Mouse (Mus musculus) gastrocnemius, postnatal 14 days (tissue): ENCODE data around the gene S100a1. TPM values are rescaled to one million over a fixed set of nuclear protein-coding genes. Genes with fewer than 3 reads are reported as not detected.

Source experiments
- DNase-seq: peaks from one replicate; pipeline ENCODE4 v3.0.0; 2021; ENCODE audit warnings: mixed read lengths
- intact Hi-C: fragments of 180-260 bp; cut with DNase I; formaldehyde crosslinking; loops from one replicate; pipeline ENCODE4 v1.15.1; 2025; ENCODE audit warnings: low total_unique reads
- long read RNA-seq, 2 experiments: library from polyadenylated mRNA; stranded (forward); transcript quantifications; one replicate each; pipeline ENCODE4 v2.0.0; 2021
- total RNA-seq, 2 experiments: library from RNA; stranded (reverse); gene quantifications; 2 replicates each; pipeline ENCODE4 v1.2.3; 2021

The S100a1 gene
- total RNA-seq = 10 to 100 TPM; 53.1 to 61.0 TPM
- long read RNA-seq, experiment 1, transcript S100a1-201 (3 exons, 677 nt) = major isoform, 60 of 62 reads
- long read RNA-seq, experiment 1, partial matches to known transcripts = 2 of 62 reads
- long read RNA-seq, experiment 1, other reads (novel, unspliced or antisense) = 0 of 62 reads
- long read RNA-seq, experiment 2, transcript S100a1-201 (3 exons, 677 nt) = major isoform, 101 of 107 reads
- long read RNA-seq, experiment 2, partial matches to known transcripts = 4 of 107 reads
- long read RNA-seq, experiment 2, other reads (novel, unspliced or antisense) = 1 of 107 reads

GRCm38 (mm10) chr3:90513796-90514590, at the start of gene S100a1, which contains the start of gene S100a13:
Gene S100a1 (minus strand): TSS chr3:90514392.
Gene S100a13 (plus strand): TSS chr3:90514435.
- intact Hi-C loops = no loop called here
- DNase-seq = peak; percentile 68

GRCm38 (mm10) chr3:90560008-90560628, 45.9 kb upstream of the S100a1 start, which contains the start of gene S100a3:
Gene S100a3 (plus strand): TSS chr3:90560578.
- DNase-seq = no peak
- intact Hi-C loops = no loop called here

GRCm38 (mm10) chr3:90555954-90556353, 41.8 kb upstream of the S100a1 start:
- intact Hi-C loops = no loop called here
- peak; percentile 56 for DNase-seq

- intact Hi-C loops = no loop called here
- DNase-seq = no peak
Observed at GRCm38 (mm10) chr3:90552231-90552630, 38.0 kb upstream of the S100a1 start.

- DNase-seq = no peak
- intact Hi-C loops = no loop called here
Observed at GRCm38 (mm10) chr3:90550421-90550790, 36.2 kb upstream of the S100a1 start.

- DNase-seq = no peak
- intact Hi-C loops = no loop called here
Observed at GRCm38 (mm10) chr3:90549676-90550420, 35.7 kb upstream of the S100a1 start.

- no peak for DNase-seq
- intact Hi-C loops = no loop called here
Observed at GRCm38 (mm10) chr3:90540904-90541303, 26.7 kb upstream of the S100a1 start.

GRCm38 (mm10) chr3:90537905-90538296, 23.7 kb upstream of the S100a1 start:
- intact Hi-C loops = no loop called here
- DNase-seq = no peak

- DNase-seq = peak; percentile 89
- intact Hi-C loops = no loop called here
Observed at GRCm38 (mm10) chr3:90537141-90537904, 23.1 kb upstream of the S100a1 start, which contains the start of gene S100a16. Gene S100a16 (plus strand): TSS chr3:90537254.

GRCm38 (mm10) chr3:90535446-90535845, 21.3 kb upstream of the S100a1 start:
- intact Hi-C loops = no loop called here

GRCm38 (mm10) chr3:90531713-90532112, 17.5 kb upstream of the S100a1 start:
- intact Hi-C loops = no loop called here
- DNase-seq = no peak

More at GRCm38 (mm10) chr3:90535446-90535845, 21.3 kb upstream of the S100a1 start:
- DNase-seq = no peak

- intact Hi-C loops = loop anchor here (5.0 kb wide), 2 partner anchors 55 to 90 kb away; no protein-coding TSS in a partner anchor
- DNase-seq = no peak
Observed at GRCm38 (mm10) chr3:90527291-90527873, 13.2 kb upstream of the S100a1 start.

GRCm38 (mm10) chr3:90526580-90526979, 12.4 kb upstream of the S100a1 start, which contains the start of gene S100a14:
Gene S100a14 (plus strand): TSS chr3:90526856.
- peak; percentile 32 for DNase-seq
- intact Hi-C loops = loop anchor here (5.0 kb wide), 2 partner anchors 56 to 91 kb away; no protein-coding TSS in a partner anchor

- no peak for DNase-seq
- intact Hi-C loops = loop anchor here (5.0 kb wide), 2 partner anchors 56 to 91 kb away; no protein-coding TSS in a partner anchor
Observed at GRCm38 (mm10) chr3:90526076-90526475, 11.9 kb upstream of the S100a1 start.

GRCm38 (mm10) chr3:90525421-90525820, 11.2 kb upstream of the S100a1 start:
- peak; percentile 62 for DNase-seq
- intact Hi-C loops = loop anchor here (5.0 kb wide), 2 partner anchors 57 to 92 kb away; no protein-coding TSS in a partner anchor

- intact Hi-C loops = no loop called here
- no peak for DNase-seq
Observed at GRCm38 (mm10) chr3:90517711-90518110, 3.5 kb upstream of the S100a1 start.

- intact Hi-C loops = no loop called here
- DNase-seq = no peak
Observed at GRCm38 (mm10) chr3:90515789-90516188, 1.6 kb upstream of the S100a1 start.

- intact Hi-C loops = no loop called here
- DNase-seq = peak; percentile 45
Observed at GRCm38 (mm10) chr3:90515242-90515641, 1.1 kb upstream of the S100a1 start.
